In genomic region chr5:44999032-44999431, GRCm38 (mm10) we compare ENCODE assay signal across 11 mouse cellular contexts.
"Had no signal": no experiment of that assay in that cellular context is flagged by ENCODE, and none has a peak within 500 bp of the region (broad histone marks: within the 10 kb centered on the region; RNA-seq: fewer than 3 reads in every experiment).

No protein-coding gene starts in this region.

- H3K4me1 ChIP-seq: kidney, embryonic 15.5 days; midbrain, embryonic 13.5 days; neural tube, embryonic 15.5 days had no signal

- H3K4me3 ChIP-seq: kidney, embryonic 15.5 days; left cerebral cortex, adult 2 months; limb, embryonic 12.5 days; midbrain, embryonic 13.5 days; myocyte; neural tube, embryonic 15.5 days had no signal

- H3K9ac ChIP-seq: kidney, embryonic 15.5 days; limb, embryonic 12.5 days; liver, embryonic 14.5 days; midbrain, embryonic 13.5 days; neural tube, embryonic 15.5 days had no signal

- ATAC-seq: intestine, embryonic 16.5 days; midbrain, embryonic 13.5 days had no signal

- H3K36me3 ChIP-seq: kidney, embryonic 15.5 days; limb, embryonic 12.5 days; midbrain, embryonic 13.5 days; neural tube, embryonic 15.5 days had no signal

- H3K27me3 ChIP-seq: kidney, embryonic 15.5 days; limb, embryonic 12.5 days; midbrain, embryonic 13.5 days; neural tube, embryonic 15.5 days had no signal

- H3K9me3 ChIP-seq: kidney, embryonic 15.5 days; limb, embryonic 12.5 days; midbrain, embryonic 13.5 days; neural tube, embryonic 15.5 days had no signal

- DNase-seq: kidney, adult 2 months; kidney, postnatal 25 days had no signal

- H3K27ac ChIP-seq: kidney, embryonic 15.5 days; left cerebral cortex, adult 2 months; limb, embryonic 12.5 days; liver, embryonic 14.5 days; midbrain, embryonic 13.5 days; neural tube, embryonic 15.5 days; stomach, postnatal 0 days had no signal

- H3K4me2 ChIP-seq: kidney, embryonic 15.5 days; limb, embryonic 12.5 days; midbrain, embryonic 13.5 days; neural tube, embryonic 15.5 days had no signal
